Mouse (Mus musculus): Measurements from ENCODE around the gene Tas2r103. TPM values are rescaled to one million over a fixed set of nuclear protein-coding genes. Genes with fewer than 3 reads are reported as not detected.

The Tas2r103 gene
- not detected in 2 replicates for polyA plus RNA-seq (2012; rRNA removed)

DNA sequence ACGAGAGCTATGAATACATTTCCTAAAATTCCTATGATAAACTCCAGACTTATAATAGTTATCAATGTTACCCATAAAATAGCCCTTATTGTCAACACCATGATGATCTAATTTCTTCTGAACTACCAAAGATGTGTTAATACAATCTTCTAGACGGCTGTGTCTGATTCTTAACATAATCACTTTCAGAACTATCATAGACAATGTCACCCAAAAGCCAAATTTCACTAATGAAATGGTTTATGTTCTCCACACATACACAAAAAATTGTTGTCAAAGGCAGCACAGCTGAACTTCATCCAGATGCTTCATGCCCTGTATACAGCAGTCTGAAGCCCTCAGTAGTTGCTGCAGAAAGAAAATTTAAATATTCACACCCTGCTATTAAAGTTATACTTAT, at the start of gene Tas2r103:
Tas2r103 (minus strand) TSS at position 101 of the 400 bp plus-strand sequence.

DNA sequence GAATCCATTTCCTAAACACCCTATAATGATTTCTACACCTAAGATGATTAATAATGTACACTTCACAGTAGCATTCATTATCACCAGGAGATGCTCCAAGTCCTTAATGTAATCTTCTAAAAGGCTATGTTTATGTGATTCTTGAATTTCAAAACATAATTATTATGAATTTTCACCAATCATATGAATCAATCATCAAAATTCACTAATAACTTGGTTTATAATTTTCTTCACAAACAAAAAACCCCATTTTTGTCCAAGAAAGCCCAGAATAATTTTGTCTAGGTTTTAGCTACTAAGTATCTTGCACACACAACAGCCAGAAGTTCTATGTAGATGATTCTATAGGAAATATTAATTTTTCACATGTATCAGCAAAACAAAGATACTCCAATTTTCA, 18.8 kb upstream of the Tas2r103 start, which contains the start of gene Tas2r140:
Tas2r140 (minus strand) TSS at position 101 of the 400 bp plus-strand sequence.

Other genes starting within 250 kb of the Tas2r103 start
- gene Tas2r117, start 234.3 kb downstream of the Tas2r103 start, polyA plus RNA-seq (2012; rRNA removed) = not detected in 2 replicates
- not detected in 2 replicates for gene Tas2r123, start 190.0 kb downstream of the Tas2r103 start, polyA plus RNA-seq (2012; rRNA removed)
- not detected in 2 replicates for gene Tas2r116, start 181.7 kb downstream of the Tas2r103 start, polyA plus RNA-seq (2012; rRNA removed)
- not detected in 2 replicates for gene Tas2r110, start 169.1 kb downstream of the Tas2r103 start, polyA plus RNA-seq (2012; rRNA removed)
- not detected in 2 replicates for gene Tas2r113, start 144.1 kb downstream of the Tas2r103 start, polyA plus RNA-seq (2012; rRNA removed)
- gene Tas2r125, start 127.5 kb downstream of the Tas2r103 start, polyA plus RNA-seq (2012; rRNA removed) = not detected in 2 replicates
- gene Tas2r129, start 86.0 kb downstream of the Tas2r103 start, polyA plus RNA-seq (2012; rRNA removed) = not detected in 2 replicates
- gene Tas2r131, start 79.2 kb downstream of the Tas2r103 start, polyA plus RNA-seq (2012; rRNA removed) = not detected in 2 replicates
- gene Tas2r109, start 56.1 kb downstream of the Tas2r103 start, polyA plus RNA-seq (2012; rRNA removed) = not detected in 2 replicates
- not detected in 2 replicates for gene Tas2r140, start 18.7 kb upstream of the Tas2r103 start, polyA plus RNA-seq (2012; rRNA removed)
- gene Smim10l1, start 67.8 kb upstream of the Tas2r103 start, polyA plus RNA-seq (2012; rRNA removed) = 33.1 and 33.5 TPM in 2 replicates